Mouse (Mus musculus): ENCODE measurements around the gene Ass1. TPM values are rescaled to one million over a fixed set of nuclear protein-coding genes. Genes with fewer than 3 reads are reported as not detected.

Ass1 gene
- polyA plus RNA-seq, 1 experiment: 168 TPM

DNA sequence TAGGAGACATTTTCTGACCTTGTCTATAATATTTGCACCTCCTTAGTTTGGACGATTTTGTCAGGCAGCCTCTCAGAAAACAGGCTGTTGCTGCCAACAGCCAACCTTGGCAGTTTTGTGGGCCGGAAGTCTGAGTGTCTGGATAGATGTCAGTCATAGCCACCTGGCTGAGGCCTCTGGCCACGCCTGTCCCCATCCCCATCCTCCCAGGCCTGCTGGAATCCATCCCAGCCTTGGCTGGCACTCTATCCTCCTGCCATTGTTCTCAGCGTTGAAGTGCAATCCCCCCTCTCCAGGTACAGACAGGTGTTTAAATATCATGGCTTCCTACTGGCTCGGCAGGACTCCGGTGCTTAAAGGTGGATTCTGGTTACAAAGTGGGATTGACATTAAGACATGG, 41.3 kb downstream of the Ass1 start:
- Histone ChIP-seq H3K9ac (ENCODE audit: low read depth, poor library complexity, severe bottlenecking) (no peak overlapping the region), H3K36me3 (ENCODE audit: control insufficient read depth, insufficient read depth, low read length, poor library complexity, severe bottlenecking) (peaks cover 62% of the 10 kb centered on the region), H3K4me1 (ENCODE audit: control insufficient read depth, insufficient read depth, low read length) (peaks cover 6% of the 10 kb centered on the region), H3K27me3 (ENCODE audit: control insufficient read depth, insufficient read depth, low read length, poor library complexity, severe bottlenecking) (no peaks in the 10 kb centered on the region), H3K9me3 (replicated peaks; ENCODE audit: control insufficient read depth, insufficient read depth, low read length, poor library complexity, severe bottlenecking) (peaks cover 13% of the 10 kb centered on the region), H3K4me3 (ENCODE audit: low read depth, low read length) (no peak overlapping the region), H3K27ac (ENCODE audit: insufficient read depth, low read length) (no peak overlapping the region)
- TF ChIP-seq POLR2A (IDR thresholded peaks at IDR 0.05; ENCODE audit: insufficient read depth, low read length): no peak
- TF ChIP-seq CTCF (IDR thresholded peaks at IDR 0.05; ENCODE audit: low read depth, low read length): no peak
- no peak for TF ChIP-seq EP300 (IDR thresholded peaks at IDR 0.05; ENCODE audit: insufficient read depth, low read depth, low read length)

DNA sequence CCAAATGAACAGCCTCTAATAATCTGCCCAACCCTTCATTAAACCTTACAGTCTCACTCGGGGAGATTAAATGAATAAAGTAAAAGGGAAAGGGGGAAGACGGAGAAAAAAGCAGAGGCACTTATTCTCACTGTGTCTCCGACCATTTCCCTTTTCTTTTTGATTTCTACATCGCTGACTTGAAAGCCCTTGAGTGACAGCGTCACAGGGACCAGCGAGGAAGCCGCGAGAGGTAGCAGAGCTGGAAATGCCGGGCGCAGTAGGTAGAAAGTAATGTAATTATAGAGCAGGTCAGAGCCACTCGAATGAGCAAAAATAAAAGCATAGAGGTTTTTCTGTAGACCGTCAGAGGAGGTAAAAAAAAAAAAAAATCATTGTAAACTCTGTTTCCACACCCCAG, 46.5 kb downstream of the Ass1 start:
- Histone ChIP-seq H3K27me3 (ENCODE audit: control insufficient read depth, insufficient read depth, low read length, poor library complexity, severe bottlenecking) (no peaks in the 10 kb centered on the region), H3K9ac (ENCODE audit: low read depth, poor library complexity, severe bottlenecking) (no peak overlapping the region), H3K27ac (ENCODE audit: insufficient read depth, low read length) (no peak overlapping the region), H3K4me3 (ENCODE audit: low read depth, low read length) (no peak overlapping the region), H3K4me1 (ENCODE audit: control insufficient read depth, insufficient read depth, low read length) (peaks cover 4% of the 10 kb centered on the region), H3K36me3 (ENCODE audit: control insufficient read depth, insufficient read depth, low read length, poor library complexity, severe bottlenecking) (peaks cover 67% of the 10 kb centered on the region), H3K9me3 (replicated peaks; ENCODE audit: control insufficient read depth, insufficient read depth, low read length, poor library complexity, severe bottlenecking) (peaks cover 13% of the 10 kb centered on the region)
- TF ChIP-seq POLR2A (IDR thresholded peaks at IDR 0.05; ENCODE audit: insufficient read depth, low read length) (no peak), EP300 (IDR thresholded peaks at IDR 0.05; ENCODE audit: insufficient read depth, low read depth, low read length) (no peak), CTCF (IDR thresholded peaks at IDR 0.05; ENCODE audit: low read depth, low read length) (no peak)

DNA sequence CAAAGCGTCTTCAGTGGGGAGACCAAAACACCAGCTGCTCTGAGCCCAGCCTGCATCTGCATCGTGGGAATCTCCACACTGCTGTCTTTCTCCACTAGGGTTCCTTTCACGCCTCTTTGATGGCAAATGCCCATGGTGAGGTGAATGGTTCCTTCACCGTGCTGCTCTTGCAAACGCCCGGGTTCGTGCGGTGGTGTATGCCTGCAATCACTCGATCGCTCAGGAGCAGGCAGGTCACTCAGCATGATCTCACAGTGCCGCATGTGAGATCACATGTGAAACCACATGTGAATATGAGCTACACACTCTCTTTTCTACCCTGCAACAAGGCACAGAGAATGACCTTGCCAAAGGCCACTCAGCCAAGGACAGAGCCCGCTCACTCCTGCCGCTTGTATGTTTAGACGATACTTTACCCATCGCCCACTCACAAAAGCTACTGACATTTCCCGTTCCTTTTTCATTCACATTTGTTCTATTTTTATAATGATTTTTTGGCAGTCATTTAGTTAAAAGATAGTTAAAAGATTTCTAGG, 51.9 kb downstream of the Ass1 start:
- Histone ChIP-seq H3K27me3 (ENCODE audit: control insufficient read depth, insufficient read depth, low read length, poor library complexity, severe bottlenecking) (no peaks in the 10 kb centered on the region), H3K9ac (ENCODE audit: low read depth, poor library complexity, severe bottlenecking) (no peak overlapping the region), H3K36me3 (ENCODE audit: control insufficient read depth, insufficient read depth, low read length, poor library complexity, severe bottlenecking) (peaks cover 23% of the 10 kb centered on the region), H3K4me3 (ENCODE audit: low read depth, low read length) (no peak overlapping the region), H3K9me3 (replicated peaks; ENCODE audit: control insufficient read depth, insufficient read depth, low read length, poor library complexity, severe bottlenecking) (no peaks in the 10 kb centered on the region), H3K4me1 (ENCODE audit: control insufficient read depth, insufficient read depth, low read length) (no peaks in the 10 kb centered on the region), H3K27ac (ENCODE audit: insufficient read depth, low read length) (no peak overlapping the region)
- TF ChIP-seq POLR2A (IDR thresholded peaks at IDR 0.05; ENCODE audit: insufficient read depth, low read length) (no peak), EP300 (IDR thresholded peaks at IDR 0.05; ENCODE audit: insufficient read depth, low read depth, low read length) (no peak), CTCF (IDR thresholded peaks at IDR 0.05; ENCODE audit: low read depth, low read length) (no peak)

DNA sequence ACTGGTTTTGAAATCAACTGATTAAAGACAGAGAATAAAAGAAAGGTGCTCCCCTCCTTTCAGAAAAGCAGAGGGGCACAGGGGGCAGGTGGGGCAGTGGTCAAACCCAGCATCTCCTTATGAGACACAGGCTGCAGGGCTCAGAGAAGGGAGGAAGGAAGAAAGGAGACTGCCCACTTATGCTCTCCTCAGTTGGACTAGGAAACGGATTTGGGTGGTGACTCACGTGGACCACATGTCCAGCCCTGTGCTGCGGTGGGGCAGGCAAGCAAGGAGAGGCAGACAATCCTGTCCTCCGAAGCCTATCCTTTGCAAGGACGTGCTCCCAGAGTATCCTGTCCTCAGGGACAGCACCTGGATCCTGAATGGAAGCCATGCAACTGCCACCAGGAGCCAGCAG, 54.6 kb downstream of the Ass1 start:
- H3K4me3 ChIP-seq (ENCODE audit: low read depth, low read length): no peak overlapping the region
- H3K9ac ChIP-seq (ENCODE audit: low read depth, poor library complexity, severe bottlenecking): no peak overlapping the region
- no peaks in the 10 kb centered on the region for H3K4me1 ChIP-seq (ENCODE audit: control insufficient read depth, insufficient read depth, low read length)
- no peak overlapping the region for H3K27ac ChIP-seq (ENCODE audit: insufficient read depth, low read length)
- no peak for TF ChIP-seq EP300 (IDR thresholded peaks at IDR 0.05; ENCODE audit: insufficient read depth, low read depth, low read length)
- TF ChIP-seq CTCF (IDR thresholded peaks at IDR 0.05; ENCODE audit: low read depth, low read length): no peak
- TF ChIP-seq POLR2A (IDR thresholded peaks at IDR 0.05; ENCODE audit: insufficient read depth, low read length): no peak
- peaks cover 8% of the 10 kb centered on the region for H3K36me3 ChIP-seq (ENCODE audit: control insufficient read depth, insufficient read depth, low read length, poor library complexity, severe bottlenecking)
- no peaks in the 10 kb centered on the region for H3K27me3 ChIP-seq (ENCODE audit: control insufficient read depth, insufficient read depth, low read length, poor library complexity, severe bottlenecking)
- no peaks in the 10 kb centered on the region for H3K9me3 ChIP-seq (replicated peaks; ENCODE audit: control insufficient read depth, insufficient read depth, low read length, poor library complexity, severe bottlenecking)

DNA sequence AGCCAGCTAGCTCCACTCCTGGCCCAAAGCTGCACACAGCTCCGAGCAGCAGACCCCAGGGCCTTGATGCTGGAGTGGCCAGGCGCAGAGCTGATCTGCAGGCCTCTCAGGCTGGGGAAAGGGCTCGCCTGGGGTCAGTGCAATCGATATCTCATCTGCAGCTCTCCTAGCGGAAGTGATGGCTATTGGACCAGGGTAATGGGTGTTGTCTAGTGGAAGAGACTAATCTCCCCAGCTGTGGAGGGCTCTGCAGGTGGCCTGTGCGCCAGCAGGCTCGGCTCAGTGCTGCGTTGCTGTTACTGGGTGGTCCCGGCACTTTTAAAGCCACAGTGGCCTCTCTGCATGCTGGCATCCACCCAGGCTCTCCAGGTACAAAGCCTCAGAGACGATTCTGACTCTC, 55.8 kb downstream of the Ass1 start:
- Histone ChIP-seq H3K27ac (ENCODE audit: insufficient read depth, low read length) (no peak overlapping the region), H3K4me1 (ENCODE audit: control insufficient read depth, insufficient read depth, low read length) (no peaks in the 10 kb centered on the region), H3K9me3 (replicated peaks; ENCODE audit: control insufficient read depth, insufficient read depth, low read length, poor library complexity, severe bottlenecking) (no peaks in the 10 kb centered on the region), H3K36me3 (ENCODE audit: control insufficient read depth, insufficient read depth, low read length, poor library complexity, severe bottlenecking) (peaks cover 4% of the 10 kb centered on the region; the same call in 1 of the 2 replicates), H3K27me3 (ENCODE audit: control insufficient read depth, insufficient read depth, low read length, poor library complexity, severe bottlenecking) (no peaks in the 10 kb centered on the region), H3K4me3 (ENCODE audit: low read depth, low read length) (no peak overlapping the region), H3K9ac (ENCODE audit: low read depth, poor library complexity, severe bottlenecking) (no peak overlapping the region)
- TF ChIP-seq EP300 (IDR thresholded peaks at IDR 0.05; ENCODE audit: insufficient read depth, low read depth, low read length) (no peak), POLR2A (IDR thresholded peaks at IDR 0.05; ENCODE audit: insufficient read depth, low read length) (no peak), CTCF (IDR thresholded peaks at IDR 0.05; ENCODE audit: low read depth, low read length) (no peak)

DNA sequence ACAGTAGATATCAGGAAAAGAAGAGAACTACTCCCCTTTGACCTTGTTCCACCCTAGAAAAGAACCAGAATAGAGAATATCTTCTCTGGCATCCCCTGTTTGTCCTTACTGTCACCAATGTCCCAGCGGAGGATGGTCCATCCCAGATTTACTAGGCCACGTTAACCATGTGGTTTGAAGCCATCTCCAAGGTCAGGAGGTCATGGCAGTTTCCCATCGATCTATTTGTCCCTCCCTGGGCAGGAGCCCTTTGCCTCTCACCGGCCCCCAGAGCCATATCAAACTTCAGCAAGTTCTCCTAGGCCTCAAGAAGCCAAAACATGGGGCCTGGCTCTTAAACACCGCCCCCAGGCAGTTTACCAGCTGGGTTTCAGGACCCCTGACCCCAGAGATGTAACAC, 60.2 kb downstream of the Ass1 start:
- no peaks in the 10 kb centered on the region for H3K9me3 ChIP-seq (replicated peaks; ENCODE audit: control insufficient read depth, insufficient read depth, low read length, poor library complexity, severe bottlenecking)
- no peaks in the 10 kb centered on the region for H3K36me3 ChIP-seq (ENCODE audit: control insufficient read depth, insufficient read depth, low read length, poor library complexity, severe bottlenecking)
- no peak overlapping the region for H3K9ac ChIP-seq (ENCODE audit: low read depth, poor library complexity, severe bottlenecking)
- H3K27ac ChIP-seq (ENCODE audit: insufficient read depth, low read length): no peak overlapping the region
- no peaks in the 10 kb centered on the region for H3K27me3 ChIP-seq (ENCODE audit: control insufficient read depth, insufficient read depth, low read length, poor library complexity, severe bottlenecking)
- no peak overlapping the region for H3K4me3 ChIP-seq (ENCODE audit: low read depth, low read length)
- TF ChIP-seq EP300 (IDR thresholded peaks at IDR 0.05; ENCODE audit: insufficient read depth, low read depth, low read length): no peak
- no peak for TF ChIP-seq CTCF (IDR thresholded peaks at IDR 0.05; ENCODE audit: low read depth, low read length)
- TF ChIP-seq POLR2A (IDR thresholded peaks at IDR 0.05; ENCODE audit: insufficient read depth, low read length): no peak
- no peaks in the 10 kb centered on the region for H3K4me1 ChIP-seq (ENCODE audit: control insufficient read depth, insufficient read depth, low read length)

Measured in ES-Bruce4 (cell line).